Mouse (Mus musculus) forebrain, embryonic 10.5 days (tissue): ENCODE results near the gene Mark1. TPM values are rescaled to one million over a fixed set of nuclear protein-coding genes. Genes with fewer than 3 reads are reported as not detected.

Source experiments
- DNase-seq: peaks from one replicate; pipeline ENCODE4 v3.0.0-alpha.2; 2017; ENCODE audit warnings: low spot score; ENCODE audit errors: extremely low spot score
- H3K27ac ChIP-seq: fragments of 300-500 bp; sonication (generic); 2 replicates; pipeline ENCODE4 v1.5.1; 2016; ENCODE audit warnings: mild to moderate bottlenecking
- H3K27me3 ChIP-seq: fragments of 300-500 bp; sonication (generic); 2 replicates; pipeline ENCODE4 v1.6.1; 2016; ENCODE audit warnings: mild to moderate bottlenecking; ENCODE audit not compliant: poor library complexity, severe bottlenecking
- H3K36me3 ChIP-seq: fragments of 300-500 bp; sonication (generic); replicated peaks from 2 replicates; pipeline ENCODE4 v1.6.1; 2016; ENCODE audit warnings: mild to moderate bottlenecking, moderate library complexity
- H3K4me1 ChIP-seq: fragments of 300-500 bp; sonication (generic); 2 replicates; pipeline ENCODE4 v1.6.1; 2016
- H3K4me3 ChIP-seq: fragments of 300-500 bp; sonication (generic); 2 replicates; pipeline ENCODE4 v1.5.1; 2016; ENCODE audit warnings: mild to moderate bottlenecking, moderate library complexity
- H3K9me3 ChIP-seq: fragments of 300-500 bp; sonication (generic); 2 replicates; pipeline ENCODE4 v1.6.1; 2016; ENCODE audit warnings: mild to moderate bottlenecking, moderate library complexity
- WGBS: fragments of 180-500 bp; shearing (Covaris S2); methylation state at CpG from one replicate; pipeline ENCODE4 v1.1.7; 2016; 5-methylcytosine and 5-hydroxymethylcytosine counted together
- polyA plus RNA-seq: library from polyadenylated mRNA; unstranded; fragments of >200 nt; fragmentation: Nextera tagmentation; extraction: Ambion mirVana; gene quantifications from 2 replicates; pipeline ENCODE4 v1.2.1, GENCODE M21; 2016

Mark1 gene
- polyA plus RNA-seq, 1 experiment from 2014 or later = 3.5 TPM

DNA sequence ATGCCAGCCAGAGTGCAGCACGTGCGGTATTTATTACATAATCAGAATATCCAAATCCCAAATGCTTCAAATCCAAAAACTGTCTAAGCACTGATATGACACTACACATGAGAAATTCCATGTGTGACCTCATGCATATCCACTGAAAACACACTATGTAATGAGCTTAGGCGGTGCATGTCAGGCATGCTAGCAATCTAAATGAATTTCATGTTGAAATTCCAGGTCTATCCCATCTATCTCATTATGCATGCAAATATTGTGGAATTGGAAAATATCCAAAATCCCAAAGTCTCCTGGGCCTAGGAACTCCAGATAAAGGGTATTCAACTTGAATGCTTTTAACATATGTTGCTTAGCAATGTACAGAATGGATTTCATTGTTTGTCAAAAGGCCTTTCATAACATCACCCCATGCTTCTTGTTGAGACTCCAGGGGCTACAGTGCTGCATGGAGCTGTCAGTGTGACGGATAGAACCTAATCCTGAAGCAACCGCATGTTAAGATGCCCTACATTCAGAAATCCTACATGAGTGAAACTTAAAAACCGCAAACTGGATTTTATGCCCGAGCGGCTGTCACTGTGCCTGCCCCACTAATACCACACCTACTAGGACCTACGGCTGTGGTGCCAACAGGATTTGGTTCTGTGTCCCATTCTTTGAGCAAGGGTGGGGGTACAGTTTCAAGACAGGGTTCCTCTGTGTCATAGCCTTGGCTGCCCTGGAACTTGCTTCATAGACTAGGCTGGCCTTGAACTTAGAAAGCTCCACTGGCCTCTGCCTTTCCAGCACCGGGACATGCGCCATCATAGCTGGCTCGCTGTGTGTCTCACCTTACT, 93.2 kb downstream of the Mark1 start:
- Histone ChIP-seq H3K27me3 (no peaks in the 10 kb centered on the region), H3K36me3 (peaks cover 64% of the 10 kb centered on the region), H3K4me3 (no peak overlapping the region), H3K9me3 (no peaks in the 10 kb centered on the region), H3K4me1 (peaks cover 7% of the 10 kb centered on the region; the same call in 1 of the 2 replicates), H3K27ac (0 out of 2 replicates have a peak overlapping the region, but pooled peaks have one; percentile 25)
- DNase-seq = no peak
- WGBS = 94% methylated on average over 12 of the region's 12 CpGs

DNA sequence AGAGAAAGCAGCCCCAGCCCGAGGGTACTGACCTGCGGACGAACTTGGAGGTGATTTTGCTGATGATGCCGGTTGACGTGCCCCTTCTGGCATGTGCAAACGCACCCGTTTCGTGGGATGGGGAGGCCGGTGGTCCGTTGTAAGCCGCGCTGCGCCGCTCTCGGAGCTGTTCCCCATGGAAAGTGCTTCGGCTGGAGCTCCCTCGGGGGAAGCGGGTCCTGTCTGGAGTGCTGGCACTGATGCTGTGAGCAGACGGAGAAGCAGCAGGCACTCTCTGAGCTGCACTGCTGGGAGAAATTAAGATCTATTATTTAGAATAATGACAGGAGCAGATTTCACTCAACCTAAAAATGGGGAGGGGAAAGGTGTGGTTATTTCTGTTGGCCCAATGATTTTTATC, 94.0 kb downstream of the Mark1 start:
- WGBS = 89% methylated on average over 19 of the region's 19 CpGs
- Histone ChIP-seq H3K36me3 (peaks cover 62% of the 10 kb centered on the region), H3K4me3 (no peak overlapping the region), H3K27ac (no peak overlapping the region), H3K4me1 (peaks cover 7% of the 10 kb centered on the region; the same call in 1 of the 2 replicates), H3K27me3 (no peaks in the 10 kb centered on the region), H3K9me3 (no peaks in the 10 kb centered on the region)
- DNase-seq = no peak

DNA sequence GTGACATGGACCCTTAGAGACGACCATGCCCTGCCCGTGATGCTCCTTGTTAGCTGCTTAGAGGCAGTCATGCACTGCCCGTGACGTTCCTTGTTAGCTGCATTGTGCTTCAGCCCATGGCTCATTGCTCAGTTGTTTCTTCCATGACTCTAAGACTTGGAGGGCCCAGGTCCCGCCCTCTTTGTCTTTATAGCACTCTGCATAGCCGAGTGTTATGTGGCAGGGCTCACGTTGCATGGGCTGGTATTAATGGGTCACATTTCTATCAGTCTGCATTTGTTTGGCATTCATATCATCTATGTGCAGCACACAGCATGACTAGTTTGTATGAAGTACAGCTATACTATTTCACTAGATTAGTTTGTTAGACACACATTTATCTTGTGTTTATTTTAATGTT, 95.7 kb downstream of the Mark1 start:
- no peak overlapping the region for H3K4me3 ChIP-seq
- H3K9me3 ChIP-seq = no peaks in the 10 kb centered on the region
- 80% methylated on average over 7 of the region's 7 CpGs for WGBS
- no peak for DNase-seq
- peaks cover 7% of the 10 kb centered on the region; the same call in 1 of the 2 replicates for H3K4me1 ChIP-seq
- peaks cover 65% of the 10 kb centered on the region for H3K36me3 ChIP-seq
- H3K27ac ChIP-seq = no peak overlapping the region
- H3K27me3 ChIP-seq = no peaks in the 10 kb centered on the region

DNA sequence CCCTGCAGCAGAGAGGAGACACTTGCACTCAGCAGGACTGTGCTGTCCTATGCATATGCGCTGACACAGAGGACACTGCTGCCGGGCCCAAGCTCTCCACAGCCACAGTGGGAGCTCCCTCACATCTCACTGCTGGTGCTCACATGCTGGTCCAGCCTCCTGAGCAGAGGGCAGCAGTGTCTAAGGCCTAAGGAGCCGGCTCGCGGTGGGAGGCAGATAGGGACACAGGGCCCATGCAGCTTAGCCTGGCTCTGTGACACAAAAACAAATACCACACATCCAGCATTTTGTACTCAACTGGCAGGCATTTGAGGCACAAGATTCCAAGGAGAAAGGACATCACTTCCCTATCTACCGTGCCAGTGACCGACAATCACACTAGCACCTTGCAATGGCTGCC, 96.5 kb downstream of the Mark1 start:
- 78% methylated on average over 7 of the region's 7 CpGs for WGBS
- H3K4me1 ChIP-seq = peaks cover 7% of the 10 kb centered on the region; the same call in 1 of the 2 replicates
- no peaks in the 10 kb centered on the region for H3K27me3 ChIP-seq
- no peak overlapping the region for H3K27ac ChIP-seq
- H3K4me3 ChIP-seq = no peak overlapping the region
- H3K9me3 ChIP-seq = no peaks in the 10 kb centered on the region
- peaks cover 64% of the 10 kb centered on the region for H3K36me3 ChIP-seq
- DNase-seq = no peak

DNA sequence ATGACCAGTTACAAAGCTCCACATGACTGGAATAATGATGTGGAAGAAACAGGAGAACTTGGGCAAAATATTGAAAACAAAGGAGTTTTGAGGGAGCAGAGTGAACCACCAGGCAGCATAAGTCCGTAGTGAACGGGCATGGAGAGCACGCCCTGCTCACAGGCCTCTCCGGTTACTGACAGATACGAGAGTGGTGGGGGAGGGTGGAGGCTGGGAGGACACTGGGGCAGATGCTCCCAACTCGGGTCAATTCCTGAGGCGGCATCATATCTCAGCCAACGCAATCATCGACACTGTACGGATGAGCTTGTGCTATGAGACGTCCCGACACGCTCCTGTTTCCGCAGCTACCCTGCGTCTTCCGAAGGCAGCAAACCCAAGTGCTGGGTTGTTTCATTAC, 102.0 kb downstream of the Mark1 start:
- Histone ChIP-seq H3K4me1 (peaks cover 5% of the 10 kb centered on the region; the same call in 1 of the 2 replicates), H3K36me3 (peaks cover 34% of the 10 kb centered on the region), H3K9me3 (no peaks in the 10 kb centered on the region), H3K27me3 (no peaks in the 10 kb centered on the region), H3K4me3 (no peak overlapping the region), H3K27ac (no peak overlapping the region)
- DNase-seq = no peak
- WGBS = 75% methylated on average over 16 of the region's 16 CpGs

DNA sequence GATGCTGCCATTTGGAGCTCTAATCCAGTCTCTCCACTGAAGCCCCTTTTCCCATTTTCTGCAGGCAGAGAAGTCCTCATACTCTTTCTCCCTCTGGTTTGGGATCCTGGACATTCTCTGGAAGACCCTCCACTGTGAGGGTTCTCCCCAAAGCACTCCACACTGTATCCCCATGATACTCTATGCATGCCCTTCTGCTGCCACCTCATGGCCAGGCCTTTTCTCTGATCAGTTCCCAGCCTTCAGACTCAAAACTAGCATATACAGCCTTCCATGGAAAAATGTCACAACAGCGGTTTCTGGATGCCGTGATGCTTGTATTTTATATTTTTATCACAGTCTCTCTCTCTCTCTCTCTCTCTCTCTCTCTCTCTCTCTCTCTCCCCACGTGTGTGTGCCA, 107.4 kb downstream of the Mark1 start:
- 0 out of 2 replicates have a peak, but pooled peaks cover 2% of the 10 kb centered on the region for H3K36me3 ChIP-seq
- no peaks in the 10 kb centered on the region for H3K4me1 ChIP-seq
- no peak overlapping the region for H3K4me3 ChIP-seq
- 81% methylated on average over 3 of the region's 3 CpGs for WGBS
- DNase-seq = no peak
- H3K27ac ChIP-seq = no peak overlapping the region
- no peaks in the 10 kb centered on the region for H3K9me3 ChIP-seq
- H3K27me3 ChIP-seq = no peaks in the 10 kb centered on the region

DNA sequence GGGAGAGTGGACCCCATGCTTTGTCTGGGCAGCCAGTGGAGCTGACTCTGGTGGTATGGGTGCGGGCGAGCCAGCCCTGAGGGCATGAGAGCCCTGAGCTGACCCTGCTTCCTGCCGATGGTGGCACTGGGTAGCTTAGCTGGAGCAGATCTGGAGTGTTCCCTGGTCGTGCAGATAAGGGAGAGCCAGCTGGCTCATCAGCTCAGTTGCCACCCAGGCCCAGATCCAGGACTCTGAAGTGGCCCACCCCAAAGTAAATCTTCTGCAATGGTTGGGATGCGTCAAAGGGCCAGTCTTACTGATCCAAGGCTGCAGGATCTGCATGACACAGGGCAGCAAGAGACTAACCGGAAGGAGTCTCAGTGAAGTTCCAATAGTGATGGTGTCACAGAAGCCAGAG, 109.9 kb downstream of the Mark1 start:
- no peaks in the 10 kb centered on the region for H3K36me3 ChIP-seq

DNA sequence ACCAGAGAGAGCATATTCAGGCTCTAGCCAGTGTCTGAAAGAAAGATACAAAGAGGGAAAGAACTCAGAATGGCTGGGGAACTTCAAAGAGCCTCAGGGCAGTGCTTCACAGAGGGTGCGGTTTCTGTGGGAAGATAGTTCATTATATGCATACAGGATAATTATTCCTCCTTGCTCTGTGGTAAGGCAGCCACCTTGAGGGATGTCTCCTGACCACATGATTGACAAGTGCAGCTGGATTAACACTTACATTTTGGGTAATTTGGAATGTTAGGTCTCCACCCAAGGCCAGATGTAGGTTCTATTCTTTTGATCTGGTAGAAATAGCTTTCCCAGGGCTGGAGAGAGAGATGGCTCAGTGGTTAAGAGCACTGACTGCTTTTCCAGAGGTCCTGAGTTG, 113.2 kb downstream of the Mark1 start:
- H3K4me3 ChIP-seq = no peak overlapping the region
- no peaks in the 10 kb centered on the region for H3K9me3 ChIP-seq
- no peak overlapping the region for H3K27ac ChIP-seq
- H3K36me3 ChIP-seq = no peaks in the 10 kb centered on the region
- H3K4me1 ChIP-seq = peaks cover 11% of the 10 kb centered on the region
- H3K27me3 ChIP-seq = peaks cover 43% of the 10 kb centered on the region
- 74% methylated on average over 1 of the region's 1 CpGs for WGBS
- no peak for DNase-seq

More for the DNA sequence above, 109.9 kb downstream of the Mark1 start:
- Histone ChIP-seq H3K9me3 (no peaks in the 10 kb centered on the region), H3K27ac (no peak overlapping the region), H3K4me1 (no peaks in the 10 kb centered on the region), H3K4me3 (no peak overlapping the region), H3K27me3 (peaks cover 10% of the 10 kb centered on the region)
- WGBS = 89% methylated on average over 6 of the region's 6 CpGs
- DNase-seq = no peak

DNA sequence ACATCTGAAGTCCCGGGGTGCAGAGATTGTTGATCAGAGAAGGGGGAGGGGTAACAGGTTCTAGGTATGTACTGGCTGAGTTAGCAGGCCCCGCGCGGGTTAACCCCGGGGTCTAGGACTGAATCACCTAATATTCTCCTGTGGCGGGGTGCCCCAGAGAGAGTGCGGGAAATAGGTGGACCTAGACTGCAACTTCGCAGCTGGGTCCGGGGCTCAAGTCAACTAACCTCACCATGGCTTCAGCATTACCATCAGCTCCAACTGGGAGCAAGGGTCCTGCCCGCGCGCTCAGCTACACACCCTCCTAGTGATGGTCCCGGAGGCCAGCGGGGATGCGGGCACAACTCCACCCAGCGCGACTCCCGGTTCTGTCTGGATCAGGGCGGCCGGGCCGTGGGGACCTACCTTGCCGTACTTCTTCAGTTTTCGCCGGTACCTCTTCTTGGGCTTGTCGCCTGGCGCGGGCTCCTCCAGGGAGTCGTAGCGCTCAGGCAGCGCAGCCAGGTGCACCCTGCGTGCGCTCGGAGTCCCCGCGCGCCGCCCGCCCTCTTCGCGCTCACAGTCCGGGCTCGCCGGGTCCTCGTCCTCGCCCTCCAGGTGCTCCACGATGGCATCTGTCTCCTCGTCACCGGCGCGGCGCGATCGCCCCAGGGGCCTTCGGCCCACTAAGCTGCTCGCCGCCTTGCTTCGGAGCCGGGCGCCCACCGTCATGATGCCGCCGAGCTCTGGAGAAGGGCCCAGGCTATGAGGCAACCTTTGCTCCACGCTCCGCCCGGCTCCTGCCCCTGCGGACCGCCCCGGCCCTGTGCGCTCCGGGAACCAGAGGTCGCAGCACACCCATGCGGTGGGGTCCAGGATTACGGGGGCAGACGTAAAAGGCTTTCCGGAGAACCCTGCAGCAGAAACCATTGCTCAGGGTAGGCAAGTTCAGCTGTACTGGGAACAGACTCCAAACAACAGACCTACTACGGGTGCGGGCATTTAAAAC, 116.8 kb downstream of the Mark1 start, which contains the start of gene C130074G19Rik:
Gene C130074G19Rik (minus strand): TSS at position 938 of the 988 bp plus-strand sequence.
- peak within 1 kb of the TSS; percentile 69 for H3K27ac ChIP-seq
- WGBS = 3% methylated on average over 77 of the region's 77 CpGs

DNA sequence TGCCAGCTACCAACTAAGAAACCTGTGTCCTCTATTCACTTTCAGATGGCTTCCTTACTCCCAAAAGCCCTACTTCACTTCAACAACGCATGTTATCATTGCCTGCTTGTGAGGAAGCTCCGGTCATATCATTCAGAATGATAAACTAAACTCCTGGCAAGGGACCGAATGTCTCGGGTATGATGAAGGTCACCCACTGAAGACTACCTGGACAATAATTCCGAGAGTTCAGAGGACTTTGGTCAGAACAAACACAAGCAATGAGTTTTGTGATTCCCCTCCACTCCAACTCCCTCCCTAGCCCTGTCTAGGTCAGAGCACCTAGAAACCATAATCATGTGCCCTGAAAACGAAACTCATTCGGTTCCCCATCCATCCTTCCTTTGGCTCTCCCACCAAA, 117.5 kb downstream of the Mark1 start:
- Histone ChIP-seq H3K4me3 (peak overlapping the region; percentile 60), H3K27me3 (peaks cover 72% of the 10 kb centered on the region)
- WGBS = 69% methylated on average over 7 of the region's 7 CpGs

More for the DNA sequence above, 116.8 kb downstream of the Mark1 start, which contains the start of gene C130074G19Rik:
- Histone ChIP-seq H3K36me3 (no peaks in the 10 kb centered on the region), H3K9me3 (no peaks in the 10 kb centered on the region), H3K27me3 (peaks cover 70% of the 10 kb centered on the region), H3K4me3 (peak within 1 kb of the TSS; percentile 60), H3K4me1 (peaks cover 21% of the 10 kb centered on the region)
- DNase-seq = peak; percentile 49

DNA sequence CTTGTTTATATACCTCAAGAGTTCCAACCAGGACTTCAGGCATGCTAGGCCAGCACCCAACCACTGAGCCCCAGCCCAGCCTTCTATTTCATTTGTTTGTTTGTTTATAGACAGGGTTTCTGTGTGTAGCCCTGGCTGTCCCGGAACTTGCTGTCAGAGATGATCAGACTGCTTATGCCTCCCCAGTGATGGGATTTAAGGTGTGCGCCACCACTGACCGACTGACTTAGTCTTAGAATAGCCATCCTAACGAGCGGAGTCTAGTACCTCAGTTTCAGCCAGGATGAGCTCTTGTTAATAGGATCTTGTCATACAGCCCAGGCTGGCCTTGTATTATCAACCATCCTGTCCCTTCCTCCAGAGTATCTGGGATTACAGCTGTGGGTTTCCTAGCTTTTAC, 118.2 kb downstream of the Mark1 start:
- WGBS = 82% methylated on average over 5 of the region's 5 CpGs
- Histone ChIP-seq H3K27ac (no peak overlapping the region), H3K9me3 (no peaks in the 10 kb centered on the region), H3K27me3 (peaks cover 76% of the 10 kb centered on the region), H3K4me1 (peaks cover 21% of the 10 kb centered on the region), H3K4me3 (0 out of 2 replicates have a peak overlapping the region, but pooled peaks have one; percentile 60), H3K36me3 (no peaks in the 10 kb centered on the region)
- no peak for DNase-seq

More for the DNA sequence above, 117.5 kb downstream of the Mark1 start:
- Histone ChIP-seq H3K9me3 (no peaks in the 10 kb centered on the region), H3K4me1 (peaks cover 21% of the 10 kb centered on the region), H3K36me3 (no peaks in the 10 kb centered on the region), H3K27ac (no peak overlapping the region)
- no peak for DNase-seq

DNA sequence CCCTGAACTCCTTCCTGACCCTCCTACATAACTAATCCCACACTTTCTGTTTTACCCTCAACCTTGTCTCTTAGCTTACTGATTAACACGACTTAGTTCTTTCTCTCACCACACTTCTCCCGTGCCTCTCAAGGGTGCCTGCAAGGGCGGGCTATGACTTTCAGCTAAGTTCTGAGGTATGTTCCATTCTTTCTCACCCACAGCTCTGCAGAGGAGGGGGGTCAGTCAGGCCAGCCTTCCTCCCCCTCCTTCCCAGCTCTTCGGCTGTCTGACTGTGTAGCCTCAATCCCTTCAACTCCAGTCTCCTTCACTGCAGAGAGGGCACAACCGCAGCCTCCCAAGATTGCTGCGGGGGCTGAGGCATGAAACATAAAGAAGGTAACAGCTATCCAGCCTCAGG, 120.5 kb downstream of the Mark1 start:
- H3K27ac ChIP-seq = peak overlapping the region; percentile 3; the same call in 1 of the 2 replicates

More for the DNA sequence above, 120.5 kb downstream of the Mark1 start:
- H3K36me3 ChIP-seq = no peaks in the 10 kb centered on the region
- H3K4me1 ChIP-seq = peaks cover 21% of the 10 kb centered on the region
- 84% methylated on average over 6 of the region's 6 CpGs for WGBS
- no peak overlapping the region for H3K4me3 ChIP-seq
- no peaks in the 10 kb centered on the region for H3K9me3 ChIP-seq
- peaks cover 78% of the 10 kb centered on the region for H3K27me3 ChIP-seq
- DNase-seq = no peak
